Mouse (Mus musculus): ENCODE measurements around the gene Scamp2. TPM values are rescaled to one million over a fixed set of nuclear protein-coding genes. Genes with fewer than 3 reads are reported as not detected.

Scamp2 gene
- 47.7 and 49.0 TPM in 2 replicates for polyA plus RNA-seq (2015; fragmentation: Nextera tagmentation; extraction: Ambion mirVana)

DNA sequence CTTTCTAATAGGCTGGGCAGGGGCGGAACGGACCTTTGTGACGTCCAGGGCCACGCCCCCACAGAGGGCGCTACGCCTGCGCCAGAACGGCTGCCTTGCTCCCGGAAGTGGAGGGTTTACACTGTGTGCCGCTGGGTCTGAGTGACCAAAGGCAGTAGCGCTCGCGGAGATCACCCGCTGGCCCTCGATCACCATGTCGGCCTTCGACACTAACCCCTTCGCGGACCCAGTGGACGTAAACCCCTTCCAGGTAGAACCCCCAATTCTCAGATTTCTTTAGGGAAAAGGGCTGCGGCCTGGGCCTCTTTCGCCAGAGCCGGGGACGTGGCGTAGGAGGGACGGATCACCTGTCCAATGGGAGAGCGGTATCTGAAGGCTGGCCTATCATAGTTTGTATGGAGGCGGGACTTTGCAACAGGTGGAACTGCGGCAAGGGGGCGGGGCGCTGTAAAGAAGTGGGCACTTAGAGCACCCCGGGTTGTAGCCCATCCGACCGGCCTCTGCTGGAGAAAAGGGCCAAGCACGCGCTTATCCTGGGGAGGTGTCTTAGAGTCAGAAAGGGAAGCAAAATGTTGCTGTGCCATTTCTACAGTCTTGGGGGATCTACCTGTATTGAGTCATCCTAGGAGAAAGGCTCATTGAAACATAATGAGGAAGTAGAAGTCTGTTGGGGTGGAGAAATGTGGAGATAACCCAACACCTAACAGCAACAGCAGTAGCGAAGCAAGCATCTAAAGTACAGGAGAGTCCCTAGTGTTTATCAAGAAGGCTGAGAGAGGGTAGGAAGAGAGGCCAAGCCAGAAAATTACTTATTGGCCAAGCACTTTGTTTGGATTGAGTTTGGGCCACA, at the start of gene Scamp2:
Gene Scamp2, plus strand, starts transcription at position 83 of the 850 bp plus-strand sequence.

DNA sequence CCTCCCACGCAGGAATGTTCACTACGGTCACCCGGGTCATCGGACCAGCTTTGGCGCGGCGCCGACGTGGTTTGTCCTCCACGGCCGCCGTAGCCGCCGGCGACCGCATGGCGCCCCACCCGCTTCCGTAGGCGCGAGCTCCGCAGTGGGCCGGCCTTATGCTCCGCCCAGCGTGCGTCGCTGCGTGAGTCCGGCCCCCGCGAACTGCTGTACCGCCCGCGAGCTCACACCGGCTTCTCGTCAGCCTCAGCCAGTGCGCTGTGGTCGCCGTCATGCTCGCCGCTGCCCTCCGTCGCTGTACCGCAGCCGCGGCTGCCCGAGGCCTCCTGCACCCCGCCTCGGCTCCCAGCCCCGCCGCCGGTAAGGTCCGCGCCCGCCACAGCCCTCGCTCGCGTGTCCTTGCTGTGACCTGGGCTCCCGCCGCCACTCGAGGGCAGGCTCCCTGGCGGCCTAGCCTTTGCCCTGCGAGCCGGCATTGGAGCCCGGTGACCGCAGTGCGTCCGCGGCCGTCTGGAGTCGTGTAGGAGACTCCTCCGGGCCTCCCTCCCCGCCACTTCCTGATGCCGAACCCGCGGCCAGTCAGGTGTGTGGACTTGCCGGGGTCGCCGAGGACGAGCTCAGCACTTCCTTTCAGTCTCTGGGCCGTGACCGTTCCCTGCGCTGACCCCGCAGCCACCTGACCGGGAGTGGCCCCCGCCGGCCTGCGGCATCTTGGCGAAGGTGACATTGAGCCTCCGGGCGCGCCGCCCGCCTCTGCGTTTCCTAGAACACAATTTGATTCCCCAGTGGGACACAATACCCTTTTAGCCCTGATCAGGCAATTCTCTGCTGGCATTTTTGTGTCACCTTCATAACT, 39.5 kb upstream of the Scamp2 start, which contains the start of gene Cox5a:
Gene Cox5a, plus strand, starts transcription at position 219 of the 856 bp plus-strand sequence.

GRCm38 (mm10) chr9:57537044-57537727, 23.6 kb upstream of the Scamp2 start, which contains the start of gene Fam219b:
Fam219b (plus strand) TSS chr9:57537528.

DNA sequence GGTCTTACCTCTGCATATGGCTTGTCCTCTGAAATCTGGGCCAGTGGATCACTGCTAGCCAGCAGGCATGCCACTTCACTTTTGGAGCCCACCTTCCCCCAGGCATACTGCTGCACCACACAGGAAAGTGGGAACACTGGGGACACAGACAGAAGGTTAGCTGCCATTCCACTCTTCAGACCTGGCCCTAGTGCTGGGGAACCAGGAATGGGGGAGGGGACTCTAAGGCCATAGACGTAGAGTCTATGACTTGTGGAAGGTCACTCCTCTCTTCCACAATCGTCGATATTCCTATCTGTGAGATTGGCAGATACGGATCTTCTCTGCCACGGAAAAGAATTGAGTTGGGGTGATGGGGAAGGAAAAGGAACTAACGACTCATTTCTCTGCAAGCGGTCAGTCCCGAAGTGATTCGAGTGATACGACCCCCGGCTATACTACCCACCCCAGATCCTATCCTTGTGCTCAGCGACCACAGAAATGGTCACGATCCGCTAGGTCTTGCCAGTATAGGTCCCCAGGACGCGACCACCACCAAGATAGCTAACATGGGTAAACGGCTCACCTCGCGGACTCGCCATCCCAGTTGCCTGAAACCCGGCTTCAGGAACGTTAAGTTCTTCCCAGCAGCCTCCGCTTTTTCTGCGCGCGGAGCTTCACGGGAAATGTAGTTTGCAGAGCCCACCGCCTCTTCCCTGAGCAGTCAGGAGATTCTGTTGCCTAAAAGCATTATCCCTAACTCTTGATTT, 8.4 kb upstream of the Scamp2 start, which contains the start of gene Mpi:
Gene Mpi, minus strand, starts transcription at position 625 of the 749 bp plus-strand sequence.

DNA sequence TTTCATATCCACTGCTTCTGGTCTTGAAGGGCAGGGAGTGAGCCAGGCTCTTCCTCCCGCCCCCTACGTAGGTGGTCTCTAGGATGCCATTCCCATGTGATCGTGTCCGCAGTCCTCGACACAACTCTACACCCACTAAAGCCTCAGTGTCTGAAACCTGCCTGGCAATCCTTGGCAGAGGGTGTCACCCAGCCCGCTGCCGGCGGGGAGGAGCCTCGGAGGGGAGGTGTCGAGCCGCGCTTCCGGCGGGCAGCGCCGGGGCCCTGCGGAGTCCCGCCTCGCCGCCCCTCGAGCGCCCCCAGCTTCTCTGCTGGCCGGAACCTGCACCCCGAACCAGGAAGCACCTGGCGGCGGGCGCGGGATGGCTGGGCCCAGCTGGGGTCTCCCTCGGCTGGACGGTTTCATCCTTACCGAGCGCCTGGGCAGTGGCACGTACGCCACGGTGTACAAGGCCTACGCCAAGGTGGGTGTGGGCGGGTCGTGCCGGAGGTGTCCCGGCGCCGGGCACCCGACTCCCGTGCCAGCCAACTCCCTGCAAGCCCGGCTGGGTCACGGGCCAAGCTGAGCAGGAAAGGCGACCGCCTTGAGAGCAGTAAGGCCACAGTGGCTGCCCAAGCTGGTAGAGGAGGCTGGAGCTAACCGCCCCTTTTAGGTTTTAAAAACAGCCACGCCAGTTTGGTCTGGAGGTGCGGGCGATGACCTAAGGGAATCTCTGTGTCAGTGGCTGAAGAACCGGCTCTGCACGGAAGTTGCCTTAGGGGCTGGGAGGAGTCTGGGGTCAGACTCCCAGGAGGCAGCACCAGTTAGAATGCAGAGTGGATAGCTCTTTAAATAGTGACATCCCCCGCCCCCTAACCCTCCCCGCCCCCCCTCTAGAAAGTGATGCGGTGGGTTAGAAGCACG, 28.7 kb downstream of the Scamp2 start, which contains the start of gene Ulk3:
Gene Ulk3, plus strand, starts transcription at position 229 of the 903 bp plus-strand sequence.

DNA sequence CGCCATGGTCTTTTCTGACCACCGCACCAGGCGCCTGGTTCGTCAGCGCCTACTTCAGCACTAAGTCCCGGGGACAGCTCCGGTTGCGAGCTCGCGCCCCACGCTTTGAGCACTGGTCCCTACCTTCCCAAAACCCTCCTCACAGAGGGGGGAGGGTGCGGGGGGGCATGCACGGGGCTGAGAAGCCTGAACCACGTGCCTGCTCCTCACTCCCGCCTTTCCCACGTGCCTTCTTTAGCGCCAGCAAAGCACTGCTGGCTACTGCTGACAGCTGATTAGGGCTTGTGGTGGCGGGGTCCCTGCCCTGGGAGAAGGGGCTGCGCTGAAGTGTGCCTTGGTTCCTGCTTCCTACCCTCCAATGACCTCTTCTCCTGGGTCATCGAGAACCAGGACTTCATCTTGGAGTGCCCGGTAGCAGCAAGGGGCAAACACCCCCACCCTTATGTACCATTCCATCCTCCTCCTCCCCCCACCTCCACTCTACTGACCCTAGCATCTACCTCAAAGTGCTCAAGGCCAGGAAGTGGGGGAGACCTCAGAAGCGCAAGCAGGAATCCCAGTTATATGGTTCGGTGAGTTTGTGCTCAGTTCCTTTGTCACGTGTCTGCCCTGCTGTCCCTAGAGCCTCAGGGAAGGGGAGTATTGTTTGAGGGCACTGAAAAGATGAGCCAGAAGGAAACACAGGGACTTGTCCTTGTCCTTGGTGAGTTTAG, 45.6 kb downstream of the Scamp2 start, which contains the start of gene Cplx3:
Gene Cplx3, minus strand, starts transcription at position 143 of the 713 bp plus-strand sequence.

GRCm38 (mm10) chr9:57620674-57621073, 59.9 kb downstream of the Scamp2 start, which contains the start of gene Lman1l:
Lman1l (minus strand) TSS chr9:57620774.

Other genes starting within 250 kb of the Scamp2 start
- gene Ppcdc, start 120.8 kb upstream of the Scamp2 start, polyA plus RNA-seq (2015; fragmentation: Nextera tagmentation; extraction: Ambion mirVana): 15.5 and 18.3 TPM in 2 replicates
- gene Scamp5, start 92.9 kb upstream of the Scamp2 start, polyA plus RNA-seq (2015; fragmentation: Nextera tagmentation; extraction: Ambion mirVana): 100 and 108 TPM in 2 replicates
- gene Rpp25, start 56.9 kb upstream of the Scamp2 start, polyA plus RNA-seq (2015; fragmentation: Nextera tagmentation; extraction: Ambion mirVana): 22.8 and 26.6 TPM in 2 replicates
- gene Cox5a, start 39.7 kb upstream of the Scamp2 start, polyA plus RNA-seq (2015; fragmentation: Nextera tagmentation; extraction: Ambion mirVana): 1,289 and 1,490 TPM in 2 replicates
- gene Fam219b, start 23.4 kb upstream of the Scamp2 start, polyA plus RNA-seq (2015; fragmentation: Nextera tagmentation; extraction: Ambion mirVana): 24.1 and 24.6 TPM in 2 replicates
- gene Mpi, start 8.2 kb upstream of the Scamp2 start, polyA plus RNA-seq (2015; fragmentation: Nextera tagmentation; extraction: Ambion mirVana): 71.2 and 77.8 TPM in 2 replicates
- gene Ulk3, start 28.5 kb downstream of the Scamp2 start, polyA plus RNA-seq (2015; fragmentation: Nextera tagmentation; extraction: Ambion mirVana): 20.2 and 24.8 TPM in 2 replicates
- gene Cplx3, start 45.3 kb downstream of the Scamp2 start, polyA plus RNA-seq (2015; fragmentation: Nextera tagmentation; extraction: Ambion mirVana): 0.59 and 0.94 TPM in 2 replicates
- gene Lman1l, start 59.8 kb downstream of the Scamp2 start, polyA plus RNA-seq (2015; fragmentation: Nextera tagmentation; extraction: Ambion mirVana): not detected in 2 replicates
- gene Csk, start 92.7 kb downstream of the Scamp2 start, polyA plus RNA-seq (2015; fragmentation: Nextera tagmentation; extraction: Ambion mirVana): 43.9 and 50.5 TPM in 2 replicates
- not detected in 2 replicates for gene Cyp1a2, start 122.8 kb downstream of the Scamp2 start, polyA plus RNA-seq (2015; fragmentation: Nextera tagmentation; extraction: Ambion mirVana)
- gene Cyp1a1, start 127.0 kb downstream of the Scamp2 start, polyA plus RNA-seq (2015; fragmentation: Nextera tagmentation; extraction: Ambion mirVana): 0.14 and 0.21 TPM in 2 replicates
- 20.3 and 23.6 TPM in 2 replicates for gene Edc3, start 147.6 kb downstream of the Scamp2 start, polyA plus RNA-seq (2015; fragmentation: Nextera tagmentation; extraction: Ambion mirVana)
- 47.6 and 52.7 TPM in 2 replicates for gene Clk3, start 204.9 kb downstream of the Scamp2 start, polyA plus RNA-seq (2015; fragmentation: Nextera tagmentation; extraction: Ambion mirVana)